Mouse (Mus musculus) embryonic facial prominence, embryonic 15.5 days (tissue): Measurements from ENCODE around the gene Gadd45b. TPM values are rescaled to one million over a fixed set of nuclear protein-coding genes. Genes with fewer than 3 reads are reported as not detected.
A peak's percentile ranks its signal among the peaks of the same experiment; 100 is the strongest.

Experiments used
- ATAC-seq: fragments of 200-750 bp; cut with Nextera tagmentation; 2 replicates; pipeline ENCODE4 v1.8.0; 2017; ENCODE audit warnings: low read depth, moderate TSS enrichment; ENCODE audit not compliant: insufficient number of reproducible peaks, low FRiP score, low TSS enrichment
- H3K27ac ChIP-seq: fragments of 300-500 bp; sonication (generic); replicated peaks from 2 replicates; pipeline ENCODE4 v1.5.1; 2015; ENCODE audit warnings: mild to moderate bottlenecking, inconsistent platforms
- H3K27me3 ChIP-seq: fragments of 300-500 bp; sonication (generic); 2 replicates; pipeline ENCODE4 v1.6.1; 2015; ENCODE audit warnings: inconsistent platforms
- H3K36me3 ChIP-seq: fragments of 300-500 bp; sonication (generic); 2 replicates; pipeline ENCODE4 v1.6.1; 2015; ENCODE audit warnings: mild to moderate bottlenecking, inconsistent platforms
- H3K4me1 ChIP-seq: fragments of 300-500 bp; sonication (generic); 2 replicates; pipeline ENCODE4 v1.6.1; 2015; ENCODE audit warnings: inconsistent platforms
- H3K4me2 ChIP-seq: fragments of 300-500 bp; sonication (generic); replicated peaks from 2 replicates; pipeline ENCODE4 v1.6.1; 2015; ENCODE audit warnings: mild to moderate bottlenecking, inconsistent platforms
- H3K4me3 ChIP-seq: fragments of 300-500 bp; sonication (generic); replicated peaks from 2 replicates; pipeline ENCODE4 v1.5.1; 2015; ENCODE audit warnings: mild to moderate bottlenecking, inconsistent platforms
- H3K9ac ChIP-seq: fragments of 300-500 bp; sonication (generic); 2 replicates; pipeline ENCODE4 v1.6.1; 2015; ENCODE audit warnings: inconsistent platforms
- H3K9me3 ChIP-seq: fragments of 300-500 bp; sonication (generic); replicated peaks from 2 replicates; pipeline ENCODE4 v1.6.1; 2016; ENCODE audit warnings: inconsistent platforms
- WGBS: fragments of 180-500 bp; shearing (Covaris S2); methylation state at CpG from one replicate; pipeline ENCODE4 v1.1.7; 2015; 5-methylcytosine and 5-hydroxymethylcytosine counted together
- polyA plus RNA-seq: library from polyadenylated mRNA; unstranded; fragments of >200 nt; fragmentation: Nextera tagmentation; extraction: Ambion mirVana; gene quantifications from 2 replicates; pipeline ENCODE4 v1.2.1, GENCODE M21; 2015

Gadd45b gene
- polyA plus RNA-seq, 1 experiment from 2014 or later, result 43.7 TPM

- Histone ChIP-seq H3K4me2 (no peak overlapping the region), H3K4me3 (no peak overlapping the region), H3K9me3 (no peaks in the 10 kb centered on the region), H3K9ac (no peak overlapping the region), H3K27me3 (no peaks in the 10 kb centered on the region), H3K36me3 (no peaks in the 10 kb centered on the region), H3K27ac (no peak overlapping the region), H3K4me1 (peaks cover 51% of the 10 kb centered on the region)
- ATAC-seq, result no peak
- WGBS, result 87% methylated on average over 5 of the region's 5 CpGs
Measured at GRCm38 (mm10) chr10:80958979-80959637, 29.2 kb downstream of the Gadd45b start.

- Histone ChIP-seq H3K36me3 (no peaks in the 10 kb centered on the region), H3K9me3 (no peaks in the 10 kb centered on the region), H3K4me1 (peaks cover 37% of the 10 kb centered on the region), H3K27ac (peak overlapping the region; percentile 89), H3K27me3 (no peaks in the 10 kb centered on the region), H3K4me3 (no peak overlapping the region), H3K9ac (no peak overlapping the region), H3K4me2 (0 out of 2 replicates have a peak overlapping the region, but pooled peaks have one; percentile 4)
- peak; percentile 67 for ATAC-seq
- WGBS, result 10% methylated on average over 16 of the region's 16 CpGs
Measured at GRCm38 (mm10) chr10:80960551-80961508, 31.0 kb downstream of the Gadd45b start.

- no peaks in the 10 kb centered on the region for H3K27me3 ChIP-seq
- no peak overlapping the region for H3K4me3 ChIP-seq
- H3K9ac ChIP-seq, result no peak overlapping the region
- peak overlapping the region; percentile 89 for H3K27ac ChIP-seq
- no peak for ATAC-seq
- 28% methylated on average over 10 of the region's 10 CpGs for WGBS
- H3K9me3 ChIP-seq, result no peaks in the 10 kb centered on the region
- H3K36me3 ChIP-seq, result no peaks in the 10 kb centered on the region
- peaks cover 41% of the 10 kb centered on the region for H3K4me1 ChIP-seq
- H3K4me2 ChIP-seq, result no peak overlapping the region
Measured at GRCm38 (mm10) chr10:80962051-80962472, 32.2 kb downstream of the Gadd45b start.

GRCm38 (mm10) chr10:80962585-80962984 is 32.7 kb downstream of the Gadd45b start:
- Histone ChIP-seq H3K4me2 (no peak overlapping the region), H3K9ac (no peak overlapping the region), H3K27ac (peak overlapping the region; percentile 89), H3K4me3 (no peak overlapping the region), H3K36me3 (no peaks in the 10 kb centered on the region), H3K4me1 (peaks cover 46% of the 10 kb centered on the region), H3K9me3 (no peaks in the 10 kb centered on the region), H3K27me3 (no peaks in the 10 kb centered on the region)
- 57% methylated on average over 5 of the region's 5 CpGs for WGBS
- ATAC-seq, result no peak

- Histone ChIP-seq H3K36me3 (no peaks in the 10 kb centered on the region), H3K4me3 (no peak overlapping the region), H3K4me1 (peaks cover 47% of the 10 kb centered on the region), H3K9ac (no peak overlapping the region), H3K9me3 (no peaks in the 10 kb centered on the region), H3K4me2 (no peak overlapping the region), H3K27ac (no peak overlapping the region), H3K27me3 (no peaks in the 10 kb centered on the region)
- 57% methylated on average over 12 of the region's 12 CpGs for WGBS
- ATAC-seq, result no peak
Measured at GRCm38 (mm10) chr10:80963031-80963975, 33.4 kb downstream of the Gadd45b start.

- no peaks in the 10 kb centered on the region for H3K36me3 ChIP-seq
- H3K27me3 ChIP-seq, result no peaks in the 10 kb centered on the region
- H3K27ac ChIP-seq, result no peak overlapping the region
- 41% methylated on average over 12 of the region's 12 CpGs for WGBS
- H3K4me2 ChIP-seq, result no peak overlapping the region
- H3K4me3 ChIP-seq, result no peak overlapping the region
- ATAC-seq, result no peak
- peaks cover 35% of the 10 kb centered on the region for H3K4me1 ChIP-seq
- H3K9me3 ChIP-seq, result no peaks in the 10 kb centered on the region
- no peak overlapping the region for H3K9ac ChIP-seq
Measured at GRCm38 (mm10) chr10:80966296-80966695, 36.4 kb downstream of the Gadd45b start.

GRCm38 (mm10) chr10:80967101-80967656 is 37.3 kb downstream of the Gadd45b start:
- Histone ChIP-seq H3K27ac (no peak overlapping the region), H3K27me3 (no peaks in the 10 kb centered on the region), H3K4me2 (no peak overlapping the region), H3K9me3 (no peaks in the 10 kb centered on the region), H3K9ac (no peak overlapping the region; the same call in 1 of the 2 replicates), H3K36me3 (no peaks in the 10 kb centered on the region), H3K4me3 (no peak overlapping the region), H3K4me1 (peaks cover 26% of the 10 kb centered on the region)
- ATAC-seq, result 0 out of 2 replicates have a peak, but pooled peaks have one; percentile 29
- WGBS, result 53% methylated on average over 3 of the region's 3 CpGs

GRCm38 (mm10) chr10:80968106-80968505 is 38.2 kb downstream of the Gadd45b start:
- Histone ChIP-seq H3K36me3 (no peaks in the 10 kb centered on the region), H3K4me3 (no peak overlapping the region), H3K4me2 (no peak overlapping the region), H3K9me3 (no peaks in the 10 kb centered on the region), H3K9ac (no peak overlapping the region), H3K27me3 (no peaks in the 10 kb centered on the region), H3K4me1 (peaks cover 31% of the 10 kb centered on the region), H3K27ac (no peak overlapping the region)
- WGBS, result 88% methylated on average over 4 of the region's 4 CpGs
- no peak for ATAC-seq

- H3K9ac ChIP-seq, result no peak overlapping the region
- WGBS, result 76% methylated on average over 3 of the region's 3 CpGs
- no peaks in the 10 kb centered on the region for H3K36me3 ChIP-seq
- H3K4me3 ChIP-seq, result no peak overlapping the region
- no peak for ATAC-seq
- H3K27me3 ChIP-seq, result no peaks in the 10 kb centered on the region
- H3K9me3 ChIP-seq, result no peaks in the 10 kb centered on the region
- H3K4me1 ChIP-seq, result peaks cover 22% of the 10 kb centered on the region
- H3K27ac ChIP-seq, result no peak overlapping the region
- no peak overlapping the region for H3K4me2 ChIP-seq
Measured at GRCm38 (mm10) chr10:80969298-80969697, 39.4 kb downstream of the Gadd45b start.

- Histone ChIP-seq H3K4me3 (no peak overlapping the region), H3K36me3 (no peaks in the 10 kb centered on the region), H3K27ac (no peak overlapping the region), H3K9me3 (no peaks in the 10 kb centered on the region), H3K4me2 (no peak overlapping the region), H3K4me1 (peaks cover 20% of the 10 kb centered on the region), H3K9ac (no peak overlapping the region), H3K27me3 (no peaks in the 10 kb centered on the region)
- 86% methylated on average over 8 of the region's 8 CpGs for WGBS
- ATAC-seq, result no peak
Measured at GRCm38 (mm10) chr10:80970159-80970558, 40.3 kb downstream of the Gadd45b start.
